Mouse (Mus musculus): Measurements from ENCODE around the gene Gpc1. TPM values are rescaled to one million over a fixed set of nuclear protein-coding genes. Genes with fewer than 3 reads are reported as not detected.

The Gpc1 gene
- 0.68 TPM for polyA plus RNA-seq (2017; shearing (Covaris generic))

GRCm38 (mm10) chr1:92831188-92832001 is at the start of gene Gpc1:
Gene Gpc1, plus strand, starts transcription at chr1:92831645.

GRCm38 (mm10) chr1:92902786-92903185 is 71.3 kb downstream of the Gpc1 start, which contains the start of gene Ankmy1:
Gene Ankmy1, minus strand, starts transcription at chr1:92902906.

GRCm38 (mm10) chr1:92906779-92907631 is 75.6 kb downstream of the Gpc1 start, which contains the start of gene Dusp28:
Gene Dusp28, plus strand, starts transcription at chr1:92906981.

Other genes starting within 250 kb of the Gpc1 start
- gene Olfr1412, start 245.9 kb upstream of the Gpc1 start, polyA plus RNA-seq (2017; shearing (Covaris generic)) = not detected
- gene Olfr1411, start 237.2 kb upstream of the Gpc1 start, polyA plus RNA-seq (2017; shearing (Covaris generic)) = not detected
- not detected for gene Olfr1410, start 225.9 kb upstream of the Gpc1 start, polyA plus RNA-seq (2017; shearing (Covaris generic))
- gene Olfr12, start 213.9 kb upstream of the Gpc1 start, polyA plus RNA-seq (2017; shearing (Covaris generic)) = not detected
- 271 TPM for gene Cops9, start 189.7 kb upstream of the Gpc1 start, polyA plus RNA-seq (2017; shearing (Covaris generic))
- 1.7 TPM for gene Otos, start 182.8 kb upstream of the Gpc1 start, polyA plus RNA-seq (2017; shearing (Covaris generic))
- gene Ankmy1, start 71.3 kb downstream of the Gpc1 start, polyA plus RNA-seq (2017; shearing (Covaris generic)) = 1.6 TPM
- gene Dusp28, start 75.3 kb downstream of the Gpc1 start, polyA plus RNA-seq (2017; shearing (Covaris generic)) = 3.5 TPM
- gene Rnpepl1, start 79.1 kb downstream of the Gpc1 start, polyA plus RNA-seq (2017; shearing (Covaris generic)) = 14.2 TPM
- 8.4 TPM for gene Capn10, start 102.7 kb downstream of the Gpc1 start, polyA plus RNA-seq (2017; shearing (Covaris generic))
- gene Gpr35, start 119.2 kb downstream of the Gpc1 start, polyA plus RNA-seq (2017; shearing (Covaris generic)) = 2.4 TPM
- gene Aqp12, start 174.7 kb downstream of the Gpc1 start, polyA plus RNA-seq (2017; shearing (Covaris generic)) = not detected